Mouse (Mus musculus) brain, embryonic 18.5 days (tissue): ENCODE measurements around the gene Samd4.

ENCODE experiments used
- DNase-seq: peaks from one replicate; pipeline ENCODE4 v3.0.0-alpha.2; 2012; ENCODE audit warnings: low read depth, low spot score

Samd4 gene

DNA sequence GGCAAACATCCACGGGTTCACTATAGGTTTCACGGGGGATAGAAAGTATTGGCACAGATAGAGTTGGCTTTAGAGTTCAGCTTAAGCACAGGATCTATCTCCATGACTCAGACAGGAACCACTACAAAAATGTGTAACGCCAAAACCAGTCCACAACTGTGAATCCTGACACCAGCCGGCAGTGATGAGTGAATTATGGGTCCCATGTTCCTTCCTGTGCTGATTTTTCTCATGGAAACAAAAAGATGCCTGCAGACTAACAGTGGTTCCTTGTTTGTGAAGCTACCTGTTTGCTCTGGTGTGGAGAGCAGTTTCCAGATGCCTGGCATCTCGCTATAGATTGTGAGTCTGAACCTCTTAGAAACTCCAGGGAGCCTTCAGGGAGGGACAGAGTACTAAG, 184.2 kb downstream of the Samd4 start:
- DNase-seq = no peak

DNA sequence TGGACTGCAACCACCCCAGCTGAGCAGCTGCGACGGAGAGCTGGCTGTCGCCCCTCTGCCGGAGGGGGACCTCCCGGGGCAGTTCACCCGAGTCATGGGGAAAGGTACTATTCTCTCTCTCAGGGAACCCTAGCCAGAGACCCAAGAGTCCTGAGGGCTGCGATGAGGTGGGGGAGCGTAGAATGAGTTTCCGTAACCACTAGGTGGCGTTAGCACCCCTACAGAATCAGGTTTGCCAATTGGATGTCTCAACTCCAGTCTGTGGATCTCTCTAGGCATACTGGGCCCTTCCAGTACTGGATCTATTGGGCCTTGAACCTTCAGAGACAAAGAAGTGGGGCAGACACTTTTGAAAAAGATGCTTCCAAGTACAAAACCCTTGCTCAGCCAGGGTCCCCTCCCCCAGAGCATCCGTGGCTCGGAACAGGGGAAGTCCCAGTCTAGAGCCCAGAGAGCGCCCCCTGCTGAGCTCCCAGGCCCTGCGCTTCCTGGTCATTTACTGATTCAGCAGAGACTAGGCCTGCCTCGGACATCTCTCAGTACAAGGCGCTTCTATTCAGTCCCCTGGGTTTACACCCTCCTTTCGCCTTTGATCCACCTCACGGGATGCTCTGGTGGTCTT, 191.5 kb downstream of the Samd4 start:
- DNase-seq = no peak

DNA sequence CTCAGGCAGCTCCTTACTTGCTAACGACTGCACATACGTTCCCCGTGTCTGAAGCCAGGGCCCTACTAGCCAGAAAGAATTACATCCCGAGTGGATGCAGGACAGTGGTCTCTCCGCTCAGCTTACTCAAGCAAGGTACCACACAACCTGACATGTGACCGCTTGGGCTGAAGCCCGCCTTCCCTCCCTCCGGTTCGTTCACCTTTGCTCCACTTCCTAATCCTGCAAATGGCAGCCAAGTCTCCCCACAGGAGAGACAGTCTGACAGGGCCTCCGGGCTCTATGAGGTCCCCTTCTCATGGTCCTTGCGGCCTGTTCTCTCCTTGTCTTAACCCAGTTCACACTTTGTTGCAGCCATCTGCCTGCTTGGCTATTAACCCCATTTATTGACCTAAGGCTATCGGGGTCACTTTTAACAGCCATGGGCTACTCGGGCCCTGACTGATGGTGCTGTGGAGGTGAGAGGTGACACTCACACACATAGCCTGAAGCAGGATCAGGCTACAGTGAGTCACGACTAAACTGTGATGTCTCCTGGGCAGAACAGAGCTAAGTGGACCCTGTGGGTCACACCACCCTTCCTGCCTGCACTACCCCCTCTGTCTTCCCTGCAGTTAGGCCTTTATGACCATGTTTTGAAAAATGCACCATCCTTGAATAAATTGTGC, 192.5 kb downstream of the Samd4 start:
- no peak for DNase-seq

DNA sequence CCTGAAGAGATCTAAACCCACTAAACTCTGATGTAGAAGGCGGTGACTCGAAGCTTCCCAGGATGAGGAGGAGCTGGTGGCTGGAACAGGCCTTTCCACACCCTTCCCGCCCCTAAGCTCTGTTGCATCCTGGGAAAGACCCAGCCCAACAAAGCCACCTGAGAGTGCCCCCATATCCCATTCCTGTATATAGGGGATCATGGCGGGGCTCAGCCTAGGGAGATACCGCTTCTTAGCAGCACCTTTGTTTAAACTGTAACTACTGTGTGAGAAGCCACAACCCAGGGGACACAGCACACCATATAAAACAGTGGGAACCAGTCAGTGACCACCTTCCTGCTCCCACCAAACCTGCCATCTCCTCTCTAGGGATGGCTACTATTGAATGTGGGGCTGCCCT, 193.2 kb downstream of the Samd4 start:
- no peak for DNase-seq

DNA sequence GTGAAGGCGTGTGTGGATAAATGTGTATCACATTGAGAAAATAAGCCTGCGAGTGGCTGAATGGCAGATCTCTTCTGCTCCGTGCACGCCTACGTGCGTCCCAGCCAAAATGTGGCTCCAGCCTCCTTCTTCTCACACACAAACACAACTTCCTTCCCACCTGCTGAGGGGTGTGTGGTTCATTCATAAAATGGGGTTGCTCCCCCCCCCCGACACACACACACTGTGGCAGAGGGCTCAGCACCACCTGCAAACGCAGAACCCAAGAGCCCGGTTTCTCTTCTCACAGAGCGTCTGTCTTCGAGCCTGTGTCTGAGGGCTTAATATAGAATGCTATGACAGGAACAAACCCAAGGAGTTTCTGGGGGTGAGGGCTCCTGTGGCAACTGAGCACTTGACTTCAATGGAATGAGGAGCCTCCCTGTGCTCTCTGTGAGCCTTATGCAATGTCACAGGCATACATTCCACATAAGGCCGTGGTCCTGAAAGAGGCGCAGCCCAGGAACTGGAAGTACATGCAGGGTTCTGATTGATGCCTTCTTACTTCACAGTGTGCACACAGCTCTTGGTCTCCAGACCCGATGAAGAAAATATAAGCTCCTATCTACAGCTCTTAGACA, 194.4 kb downstream of the Samd4 start:
- DNase-seq = no peak

DNA sequence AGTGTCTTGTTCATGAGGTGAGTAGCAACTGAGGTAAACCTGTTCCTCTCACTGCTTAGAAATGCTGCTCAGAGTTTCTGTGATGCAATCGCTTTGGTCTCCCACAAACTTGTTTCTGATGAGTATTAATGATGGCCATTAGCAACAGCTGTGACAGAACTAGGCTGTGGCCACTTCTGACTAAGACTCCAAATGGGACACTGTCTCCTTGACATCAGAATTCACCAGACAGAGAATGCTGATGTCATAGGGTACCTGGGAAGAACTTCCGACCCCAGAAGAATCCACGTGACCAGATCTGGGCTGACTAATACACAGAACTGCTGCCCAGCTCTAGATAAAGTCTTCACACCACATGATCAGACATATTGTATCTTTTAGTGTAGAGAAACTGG, 194.9 kb downstream of the Samd4 start:
- no peak for DNase-seq

DNA sequence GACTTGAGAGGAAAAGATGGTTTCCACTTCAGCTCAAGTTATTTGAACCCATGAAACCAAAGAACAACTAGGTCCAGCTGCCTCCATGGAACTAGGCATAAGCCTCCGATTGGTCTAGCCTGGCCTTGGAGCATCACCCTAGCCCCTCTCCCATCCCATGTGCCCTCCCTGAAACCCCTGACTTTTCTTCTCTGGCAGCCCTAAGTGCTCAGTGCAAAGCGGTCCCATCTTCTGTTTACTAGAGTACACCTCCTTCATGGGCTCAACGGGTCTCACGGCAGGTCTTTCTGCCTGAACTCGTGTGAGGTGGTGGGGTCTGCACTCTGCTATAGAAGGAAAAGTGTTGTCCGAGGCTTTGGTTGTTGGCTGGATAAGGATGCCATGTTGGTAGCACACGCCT, 197.3 kb downstream of the Samd4 start:
- no peak for DNase-seq

DNA sequence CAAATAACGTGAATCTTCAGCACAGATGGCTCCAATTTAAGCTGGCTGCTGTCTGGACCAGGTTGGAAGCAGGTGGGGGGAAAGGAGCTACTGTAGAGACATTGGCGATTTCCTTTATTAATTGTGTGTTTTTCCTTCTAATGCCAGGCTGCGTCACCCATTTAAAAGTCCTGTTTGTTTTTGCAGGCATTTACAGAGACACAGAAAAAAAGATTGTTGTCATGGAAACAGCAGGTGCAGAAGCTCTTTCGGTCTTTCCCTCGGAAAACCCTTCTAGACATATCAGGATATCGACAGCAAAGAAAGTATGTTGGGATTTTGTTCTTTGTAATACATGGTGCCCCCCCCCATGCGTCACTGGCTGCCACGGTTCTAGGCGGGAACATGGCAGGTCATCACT, 200.7 kb downstream of the Samd4 start:
- DNase-seq = no peak

DNA sequence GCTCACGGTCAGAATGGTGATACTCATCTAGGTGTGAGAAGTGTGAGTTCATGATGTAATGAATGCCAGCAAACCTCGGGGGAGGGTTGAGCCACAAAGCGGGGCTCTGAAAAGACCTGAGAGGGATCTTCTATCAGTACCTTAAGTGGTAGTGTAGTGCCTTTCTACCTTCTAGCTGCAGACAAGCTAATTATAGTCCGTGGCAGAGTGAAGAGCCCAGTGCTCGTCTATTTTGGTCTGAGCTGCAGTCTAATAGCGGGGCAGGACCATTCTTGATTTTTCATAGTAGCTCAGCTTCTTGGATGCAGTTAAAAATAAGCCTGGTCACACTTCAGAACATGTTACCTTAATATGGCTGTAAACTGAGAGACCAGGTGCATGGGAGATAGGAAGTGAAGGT, 201.2 kb downstream of the Samd4 start:
- no peak for DNase-seq

DNA sequence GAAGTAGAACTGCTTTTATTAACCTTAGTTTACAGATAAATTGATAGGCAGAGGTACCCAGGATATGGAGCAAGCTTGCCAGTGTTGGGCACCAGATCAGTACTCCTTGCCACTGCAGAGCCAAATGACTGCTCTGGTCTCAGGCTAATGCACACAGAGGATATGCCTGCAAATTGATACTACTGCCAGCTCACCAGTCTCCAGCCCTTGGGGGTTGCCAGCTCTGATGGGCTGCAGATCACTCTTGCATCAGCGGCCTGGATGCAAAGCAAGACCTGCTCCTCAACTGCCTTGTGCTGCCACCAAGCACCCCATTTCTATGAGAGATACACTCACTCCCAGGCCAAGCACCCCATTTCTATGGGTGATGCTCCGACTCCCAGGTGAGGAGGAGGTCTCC, 202.0 kb downstream of the Samd4 start:
- no peak for DNase-seq

DNA sequence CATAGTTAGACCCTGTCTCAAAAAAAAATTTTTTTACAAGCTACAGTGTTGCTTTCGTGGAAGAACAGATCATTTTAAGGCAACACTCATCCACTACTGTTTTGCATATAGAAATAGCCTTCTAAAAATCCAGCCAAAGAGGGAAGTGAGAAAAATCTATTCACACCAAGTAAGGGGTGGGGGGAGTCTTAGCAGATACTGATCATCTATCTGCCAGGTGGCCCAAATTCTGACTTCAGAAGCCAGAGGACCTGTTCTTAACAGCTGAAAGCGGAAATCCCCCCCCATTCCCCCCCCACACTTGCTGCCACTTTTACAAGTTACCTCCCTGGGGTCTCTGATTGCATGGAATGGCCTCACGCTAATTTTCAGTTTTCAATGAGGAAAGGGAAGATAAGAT, 203.5 kb downstream of the Samd4 start:
- DNase-seq = no peak

DNA sequence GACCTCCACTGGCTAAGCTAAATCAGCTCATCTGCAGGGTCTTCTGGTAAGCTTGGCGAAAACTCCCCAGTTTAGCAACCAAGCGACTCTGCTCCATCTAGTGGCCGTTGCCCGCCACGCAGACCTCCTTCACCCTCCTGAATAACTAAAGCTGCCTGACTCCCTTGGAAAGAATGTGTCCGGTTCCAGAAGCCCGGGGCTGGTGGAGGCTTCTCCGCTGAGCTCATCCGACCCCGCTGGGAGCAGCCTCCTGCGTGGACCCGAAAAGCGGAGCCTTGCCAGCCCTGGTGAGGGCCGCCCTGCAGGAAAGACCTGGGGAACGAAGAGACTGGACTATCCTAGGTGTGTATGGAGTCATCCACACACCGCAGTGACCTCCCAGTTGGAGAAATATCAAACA, 204.1 kb downstream of the Samd4 start:
- peak; percentile 57 for DNase-seq

DNA sequence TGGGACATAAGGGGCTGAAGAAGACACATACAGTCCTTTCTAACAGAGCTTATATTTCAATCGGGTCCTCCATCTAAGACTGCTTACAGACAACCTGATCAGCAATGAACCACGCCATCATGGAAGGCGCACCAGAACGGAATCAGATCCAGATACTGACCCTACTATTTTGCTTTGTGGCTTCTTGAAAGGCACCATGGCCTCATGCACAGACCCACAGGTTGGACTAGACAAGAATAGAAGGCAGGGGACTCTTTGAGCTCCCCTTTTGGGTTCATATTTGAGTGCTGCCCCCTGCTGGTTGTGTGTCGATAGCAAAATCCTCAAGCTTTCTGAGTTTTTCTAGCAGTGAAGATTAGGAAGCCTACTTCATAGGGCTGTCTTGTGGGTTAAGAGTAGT, 204.5 kb downstream of the Samd4 start:
- DNase-seq = peak; percentile 40

DNA sequence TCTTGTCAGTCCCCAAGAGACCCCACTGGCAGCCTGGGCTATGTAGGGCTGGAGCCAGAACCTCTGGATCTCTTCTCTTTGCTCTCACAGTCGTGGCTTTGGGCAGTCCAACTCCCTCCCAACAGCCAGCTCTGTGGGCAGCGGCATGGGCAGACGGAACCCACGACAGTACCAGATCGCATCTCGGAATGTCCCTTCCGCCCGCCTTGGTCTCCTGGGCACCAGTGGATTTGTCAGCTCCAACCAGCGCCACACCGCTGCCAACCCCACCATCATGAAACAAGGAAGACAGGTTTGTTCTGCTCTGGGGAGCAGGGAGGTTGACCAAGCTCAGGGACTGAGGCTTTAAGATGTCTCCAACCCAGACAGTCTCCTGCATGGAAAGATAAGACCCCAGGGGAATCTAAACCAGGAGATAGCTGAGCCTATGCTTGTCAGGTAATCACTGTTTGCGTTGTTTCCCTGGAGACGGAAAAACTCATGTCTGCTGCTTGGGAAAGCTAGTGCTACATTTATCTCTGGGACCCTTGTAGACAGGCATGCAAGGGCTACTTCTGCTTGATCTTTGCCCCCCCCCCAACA, 205.1 kb downstream of the Samd4 start:
- DNase-seq = no peak

DNA sequence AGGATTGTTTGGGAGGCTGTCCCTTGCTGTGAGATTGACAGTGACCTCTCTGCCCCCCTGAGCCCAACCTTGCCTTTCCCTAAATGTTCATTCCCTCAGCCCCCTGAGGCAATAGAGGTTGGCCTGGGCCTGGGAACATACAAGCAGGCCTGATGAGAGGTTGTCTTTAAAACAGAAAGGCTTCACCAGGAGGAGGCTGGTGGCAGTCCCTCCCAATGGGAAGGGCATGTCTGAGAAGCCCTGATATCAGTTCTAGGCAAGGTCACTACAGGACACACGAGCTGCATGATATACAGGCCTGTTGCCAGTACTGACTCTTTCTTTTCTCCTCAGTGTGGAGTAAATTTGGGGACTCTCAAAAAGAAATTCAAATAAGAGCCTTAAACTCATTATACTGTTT, 205.7 kb downstream of the Samd4 start:
- no peak for DNase-seq

DNA sequence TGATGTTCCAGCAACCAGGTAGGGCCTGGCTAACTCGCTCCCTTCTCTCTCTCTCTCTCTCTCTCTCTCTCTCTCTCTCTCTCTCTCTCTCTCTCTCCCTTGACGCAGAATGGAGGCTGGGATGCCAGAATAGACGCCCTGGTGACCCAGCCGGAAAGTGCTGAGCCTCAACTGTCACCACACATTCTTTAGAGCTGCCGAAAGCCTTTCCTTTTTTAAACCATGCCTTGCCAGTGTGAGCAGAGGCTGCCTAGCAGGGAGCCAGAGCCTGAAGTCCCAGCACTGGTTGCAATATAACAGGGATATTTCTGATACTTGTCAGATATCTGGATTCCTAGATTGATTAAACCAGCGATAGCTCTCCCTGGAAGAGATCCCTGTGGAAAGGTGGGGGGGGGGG, 206.5 kb downstream of the Samd4 start:
- DNase-seq = no peak

DNA sequence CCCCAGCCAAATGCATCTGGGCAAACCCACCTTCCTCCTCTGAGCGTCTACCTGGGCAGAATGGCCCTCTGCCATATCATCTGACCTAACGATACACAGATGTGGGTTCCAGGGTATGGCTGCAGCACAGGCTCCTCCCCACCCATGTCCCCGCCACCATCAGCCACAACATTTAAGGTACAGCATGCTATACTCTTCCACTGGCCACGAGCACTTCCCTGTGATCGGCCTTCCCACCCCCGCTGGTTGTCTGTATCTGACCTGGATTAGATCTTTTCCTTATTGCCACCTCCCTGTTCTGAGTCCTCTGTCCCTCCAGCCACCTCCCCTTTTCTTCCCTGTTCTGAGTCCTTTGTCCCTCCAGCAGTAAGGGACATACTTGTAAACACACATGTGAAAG, 209.3 kb downstream of the Samd4 start:
- DNase-seq = no peak

DNA sequence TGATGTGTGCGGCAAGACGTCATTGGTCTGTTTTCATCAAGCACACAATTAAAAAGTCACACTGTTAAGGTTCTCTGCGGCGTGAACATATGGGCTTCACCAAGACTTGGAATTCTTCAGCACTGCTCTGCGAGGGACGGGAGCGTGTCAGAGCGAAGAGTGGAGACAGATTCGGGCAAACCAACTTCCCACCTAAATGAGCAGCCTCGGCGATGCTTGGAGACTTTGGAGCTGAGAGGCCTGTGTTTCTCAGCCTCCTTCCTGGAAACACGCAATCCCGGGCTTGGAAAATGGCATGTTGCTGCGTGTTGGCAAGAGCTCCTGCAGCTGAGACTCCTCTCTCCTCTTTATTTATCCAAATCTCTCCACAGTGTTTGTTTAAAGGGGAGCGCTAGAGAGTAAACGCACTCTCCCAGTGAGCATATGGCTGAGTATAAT, 210.7 kb downstream of the Samd4 start:
- DNase-seq = peak; percentile 83

DNA sequence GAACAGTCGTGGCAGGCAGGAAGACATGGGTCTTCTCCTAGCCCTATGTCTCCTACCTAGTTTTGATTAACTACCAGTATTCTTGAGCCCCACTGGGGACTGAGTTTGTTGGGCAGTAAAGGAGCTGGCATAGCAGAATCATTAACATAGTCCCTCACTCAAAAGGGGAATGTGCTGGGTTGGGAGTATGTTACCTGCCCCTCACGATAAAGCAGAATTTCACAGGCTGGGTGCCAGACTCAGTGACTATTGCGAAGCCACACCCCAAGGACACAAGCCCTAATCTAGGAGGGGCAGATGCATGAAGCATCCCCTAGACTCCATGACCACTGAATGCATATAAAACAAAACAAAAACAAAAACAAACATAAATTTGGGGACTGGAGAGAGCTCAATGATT, 212.4 kb downstream of the Samd4 start:
- DNase-seq = no peak

DNA sequence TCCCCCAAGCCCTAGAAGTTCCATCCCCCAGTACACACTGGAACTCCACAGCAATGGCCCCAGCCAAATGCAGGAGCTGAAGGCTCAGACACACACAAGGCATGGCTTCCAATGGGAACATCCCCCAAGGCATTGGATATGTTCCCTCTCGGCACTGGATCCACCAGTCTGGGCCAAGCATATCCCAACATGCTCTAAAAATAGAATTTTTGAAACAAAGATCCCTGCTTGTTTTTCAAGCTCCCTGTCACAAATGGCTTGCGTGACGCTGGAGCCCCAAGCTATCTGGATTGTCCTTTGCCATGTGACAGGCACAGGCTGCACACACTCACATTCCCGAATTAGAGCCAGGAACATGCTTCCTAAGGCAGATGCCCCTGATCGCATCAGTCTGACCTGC, 213.7 kb downstream of the Samd4 start:
- peak; percentile 39 for DNase-seq

DNA sequence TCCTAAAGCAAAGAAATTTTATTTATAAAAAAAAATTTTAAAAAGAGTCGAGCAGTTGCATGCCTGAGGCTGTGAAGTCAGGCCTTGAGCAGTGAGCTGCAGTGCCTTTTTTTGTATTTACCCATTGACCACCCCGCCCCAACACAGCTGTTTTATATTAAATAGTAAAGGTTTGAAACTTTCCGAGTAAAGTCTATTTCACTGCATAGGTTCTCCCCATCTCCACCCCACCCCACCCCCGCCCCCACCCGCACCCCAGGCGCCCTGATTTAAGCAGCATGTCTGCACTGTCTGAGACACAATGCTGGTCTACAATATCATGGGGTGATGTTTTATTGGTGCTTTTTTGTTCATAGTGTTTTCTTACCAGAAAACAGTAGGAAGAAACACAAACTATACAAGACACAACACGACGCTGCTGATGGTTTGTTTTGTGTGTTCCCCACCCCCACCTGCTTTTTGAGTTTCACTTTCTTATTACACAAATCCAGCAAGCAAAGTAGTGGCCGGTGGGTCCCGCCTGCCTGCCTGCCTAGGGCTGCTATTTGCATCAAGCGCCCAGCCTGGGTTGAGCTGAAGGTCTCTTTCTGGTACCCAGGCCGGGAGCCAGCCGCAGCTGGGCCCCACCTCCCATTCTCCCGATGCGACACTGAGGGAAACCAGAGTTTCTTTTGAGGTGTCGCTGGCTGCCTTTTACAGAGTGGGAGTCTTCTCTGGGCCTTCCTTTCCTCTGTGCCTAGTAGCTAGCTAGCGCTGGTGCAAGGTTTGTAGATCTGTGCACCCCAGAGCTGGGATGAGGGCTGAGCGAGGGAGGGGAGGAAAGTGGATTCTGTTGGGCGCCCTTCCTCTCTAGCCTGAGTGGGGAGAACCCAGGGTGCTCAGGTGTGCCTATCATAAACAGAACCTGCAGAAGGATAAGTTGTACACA, 221.9 kb downstream of the Samd4 start:
- DNase-seq = no peak

DNA sequence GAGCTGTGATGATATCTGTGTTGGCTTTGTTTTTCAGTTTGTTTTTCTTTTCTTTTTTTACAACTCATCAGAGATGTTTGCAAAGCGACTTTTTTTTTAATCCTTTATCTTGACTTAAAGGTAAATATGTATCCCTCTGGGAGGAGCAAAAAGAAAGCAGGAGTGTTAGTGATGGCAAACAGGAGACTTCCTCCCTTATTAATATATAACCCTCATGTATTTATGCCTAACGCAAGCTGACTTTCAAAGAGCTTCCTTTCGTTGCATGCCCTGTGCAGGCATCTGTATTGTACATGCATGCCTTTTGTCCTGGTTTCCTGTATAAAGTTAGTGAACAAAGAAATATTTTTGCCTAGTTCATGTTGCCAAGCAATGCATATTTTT, 222.5 kb downstream of the Samd4 start:
- no peak for DNase-seq
